Mouse (Mus musculus): ENCODE measurements around the gene Npl. TPM values are rescaled to one million over a fixed set of nuclear protein-coding genes. Genes with fewer than 3 reads are reported as not detected.

The Npl gene
- 1 to 10 TPM; 4.2 to 5.0 TPM for total RNA-seq (2021)
- long read RNA-seq, experiment 1, partial matches to known transcripts: 1 of 1 reads
- long read RNA-seq, experiment 1, other reads (novel, unspliced or antisense): 0 of 1 reads
- long read RNA-seq, experiment 2, partial matches to known transcripts: 1 of 6 reads
- long read RNA-seq, experiment 2, other reads (novel, unspliced or antisense): 1 of 6 reads

GRCm38 (mm10) chr1:153549536-153550199, at the start of gene Npl:
TSS of gene Npl (minus strand) at chr1:153550045.
- peak; percentile 61 to 73 for DNase-seq (ENCODE audit: low spot score in 2 of 2)

- DNase-seq (ENCODE audit: low spot score in 2 of 2): no peak
These were observed 49.6 kb upstream of the Npl start for GRCm38 (mm10) chr1:153599302-153600045.

GRCm38 (mm10) chr1:153598773-153599172, 48.9 kb upstream of the Npl start:
- no peak for DNase-seq (ENCODE audit: low spot score in 2 of 2)

GRCm38 (mm10) chr1:153593678-153594077, 43.8 kb upstream of the Npl start:
- no peak for DNase-seq (ENCODE audit: low spot score in 2 of 2)

- DNase-seq (ENCODE audit: low spot score in 2 of 2): no peak
These were observed 40.4 kb upstream of the Npl start for GRCm38 (mm10) chr1:153590176-153590734.

GRCm38 (mm10) chr1:153587956-153588355, 38.1 kb upstream of the Npl start:
- DNase-seq (ENCODE audit: low spot score in 2 of 2): no peak

- no peak for DNase-seq (ENCODE audit: low spot score in 2 of 2)
These were observed 37.0 kb upstream of the Npl start for GRCm38 (mm10) chr1:153586826-153587225.

GRCm38 (mm10) chr1:153585752-153586151, 35.9 kb upstream of the Npl start:
- DNase-seq (ENCODE audit: low spot score in 2 of 2): no peak

GRCm38 (mm10) chr1:153583189-153583588, 33.3 kb upstream of the Npl start:
- no peak for DNase-seq (ENCODE audit: low spot score in 2 of 2)

- DNase-seq (ENCODE audit: low spot score in 2 of 2): no peak
These were observed 24.9 kb upstream of the Npl start for GRCm38 (mm10) chr1:153574730-153575129.

GRCm38 (mm10) chr1:153572271-153573043, 22.6 kb upstream of the Npl start:
- no peak for DNase-seq (ENCODE audit: low spot score in 2 of 2)

GRCm38 (mm10) chr1:153565701-153566100, 15.9 kb upstream of the Npl start:
- DNase-seq (ENCODE audit: low spot score in 2 of 2): no peak

- no peak for DNase-seq (ENCODE audit: low spot score in 2 of 2)
These were observed 14.9 kb upstream of the Npl start for GRCm38 (mm10) chr1:153564701-153565100.

- no peak for DNase-seq (ENCODE audit: low spot score in 2 of 2)
These were observed 13.8 kb upstream of the Npl start for GRCm38 (mm10) chr1:153563675-153564074.

GRCm38 (mm10) chr1:153560805-153561204, 11.0 kb upstream of the Npl start:
- no peak for DNase-seq (ENCODE audit: low spot score in 2 of 2)

GRCm38 (mm10) chr1:153559701-153560100, 9.9 kb upstream of the Npl start:
- DNase-seq (ENCODE audit: low spot score in 2 of 2): peak in 1 of 2 experiments; percentile 12

GRCm38 (mm10) chr1:153559126-153559647, 9.3 kb upstream of the Npl start:
- peak; percentile 66 to 77 for DNase-seq (ENCODE audit: low spot score in 2 of 2)

- peak in 1 of 2 experiments; percentile 25 for DNase-seq (ENCODE audit: low spot score in 2 of 2)
These were observed 7.1 kb upstream of the Npl start for GRCm38 (mm10) chr1:153556896-153557295.

- DNase-seq (ENCODE audit: low spot score in 2 of 2): no peak
These were observed 6.4 kb upstream of the Npl start for GRCm38 (mm10) chr1:153556202-153556601.

- peak; percentile 52 to 55 for DNase-seq (ENCODE audit: low spot score in 2 of 2)
These were observed 969 bp upstream of the Npl start for GRCm38 (mm10) chr1:153550814-153551213.

- no peak for DNase-seq (ENCODE audit: low spot score in 2 of 2)
These were observed 2.3 kb downstream of the Npl start for GRCm38 (mm10) chr1:153547555-153547954.

Data from adrenal gland, adult 18-20 months (tissue).